Mouse (Mus musculus) effector memory CD4-positive, alpha-beta T cell, adult 5 months (primary cell): ENCODE data around the gene Srgap3. TPM values are rescaled to one million over a fixed set of nuclear protein-coding genes. Genes with fewer than 3 reads are reported as not detected.

ENCODE experiments used
- polyA plus RNA-seq: library from polyadenylated mRNA; unstranded; fragments of 100-300 nt; shearing (Covaris generic); gene quantifications from one replicate; pipeline ENCODE4 v1.2.1, GENCODE M21; 2017

Srgap3 gene
- 0.11 TPM for polyA plus RNA-seq

DNA sequence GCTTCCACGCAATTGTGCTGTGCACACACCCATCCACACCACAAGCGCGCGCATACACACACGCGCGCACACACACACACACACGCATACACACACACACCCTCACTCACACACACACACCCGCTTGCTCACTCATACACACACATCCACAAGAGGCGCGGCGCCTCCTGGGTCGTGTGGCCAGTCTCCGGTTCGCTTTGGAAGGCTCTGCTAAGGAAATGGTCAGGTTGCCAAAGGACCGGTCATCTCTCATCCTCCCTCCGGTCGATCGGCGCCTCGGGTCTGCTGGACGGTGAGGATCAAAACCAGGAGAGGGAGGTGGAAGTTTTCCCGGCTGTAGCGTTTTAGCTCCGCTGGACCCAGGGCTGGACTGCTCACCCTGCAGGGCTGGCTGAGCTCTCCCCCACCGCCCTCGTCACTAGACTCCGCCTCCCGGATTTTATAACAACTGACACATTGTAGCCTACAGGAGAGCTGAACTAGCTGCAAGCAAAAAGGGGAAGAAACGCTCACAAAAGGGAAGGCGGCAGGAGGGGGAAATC is at the start of gene Srgap3:
Srgap3 (minus strand) TSS at position 372 of the 542 bp plus-strand sequence.

DNA sequence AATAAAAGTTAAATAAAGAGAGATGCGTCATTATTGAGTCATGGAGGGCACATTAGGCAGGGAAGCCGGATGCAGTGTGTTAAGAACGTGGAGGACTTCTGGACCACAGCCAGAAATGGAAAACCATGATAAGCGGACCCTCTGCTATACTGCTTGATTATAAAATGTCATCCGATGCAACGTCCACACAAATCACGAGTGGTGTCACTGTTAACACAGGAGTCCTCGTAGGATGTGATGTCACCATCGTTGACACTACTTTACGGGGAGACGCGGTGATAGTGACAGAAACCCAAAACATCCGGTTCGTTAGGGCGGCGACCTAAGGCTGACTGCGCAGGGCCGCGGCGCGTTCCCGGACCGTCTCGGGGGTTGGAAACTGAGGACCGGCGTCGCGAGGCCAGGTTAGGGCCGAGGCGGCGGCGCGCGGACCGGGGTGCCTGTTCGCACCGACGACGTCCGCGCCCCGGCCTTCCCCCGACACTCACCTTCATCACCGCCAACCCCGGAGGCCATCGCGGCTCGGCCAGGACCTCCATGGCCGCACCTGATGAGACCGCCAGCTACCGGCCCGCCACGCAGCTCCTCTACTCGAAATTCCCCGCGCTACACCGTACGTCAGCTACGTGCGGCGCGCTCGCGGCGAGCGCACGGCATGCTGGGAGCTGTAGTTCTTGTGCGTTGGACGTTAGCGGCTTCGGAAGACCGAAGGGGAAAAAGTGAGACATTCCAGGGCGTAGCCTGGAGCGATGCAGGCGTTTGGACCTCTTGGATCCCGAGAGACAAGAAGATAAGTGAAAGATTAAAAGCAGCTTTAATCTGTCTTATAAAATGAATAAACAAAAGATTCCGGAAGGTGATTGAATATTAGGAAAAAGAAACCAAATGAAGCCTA is 250.8 kb downstream of the Srgap3 start, which contains the start of gene Rad18:
Rad18 (minus strand) TSS at position 631 of the 895 bp plus-strand sequence.

Other genes starting within 250 kb of the Srgap3 start
- 42.7 TPM for gene Thumpd3, start 99.0 kb upstream of the Srgap3 start, polyA plus RNA-seq
- gene Setd5, start 130.1 kb upstream of the Srgap3 start, polyA plus RNA-seq, result 54.1 TPM
- gene Lhfpl4, start 248.1 kb upstream of the Srgap3 start, polyA plus RNA-seq, result 0.62 TPM